Mouse (Mus musculus) megakaryocyte, embryonic 14.5 days (primary cell): Measurements from ENCODE around the gene Arsb.

Source experiments
- FLI1 ChIP-seq: IDR thresholded peaks from 2 replicates; pipeline ENCODE4 v1.6.1; 2012; ENCODE audit warnings: low read length, inconsistent platforms, mixed read lengths
- GATA1 ChIP-seq: IDR thresholded peaks from 3 replicates; pipeline ENCODE4 v1.6.1; 2012; ENCODE audit warnings: mixed read lengths, low read length, inconsistent platforms, borderline replicate concordance

GRCm38 (mm10) chr13:93879426-93879825 is 108.0 kb downstream of the Arsb start:
- TF ChIP-seq GATA1 (no peak), FLI1 (no peak)
